Mouse (Mus musculus) forelimb bud, embryonic 11.5 days (tissue): ENCODE measurements around the gene Gm21885.

ENCODE experiments used
- DNase-seq: peaks from one replicate; pipeline ENCODE4 v3.0.0-alpha.2; 2012; ENCODE audit warnings: low read depth, low spot score

The Gm21885 gene

DNA sequence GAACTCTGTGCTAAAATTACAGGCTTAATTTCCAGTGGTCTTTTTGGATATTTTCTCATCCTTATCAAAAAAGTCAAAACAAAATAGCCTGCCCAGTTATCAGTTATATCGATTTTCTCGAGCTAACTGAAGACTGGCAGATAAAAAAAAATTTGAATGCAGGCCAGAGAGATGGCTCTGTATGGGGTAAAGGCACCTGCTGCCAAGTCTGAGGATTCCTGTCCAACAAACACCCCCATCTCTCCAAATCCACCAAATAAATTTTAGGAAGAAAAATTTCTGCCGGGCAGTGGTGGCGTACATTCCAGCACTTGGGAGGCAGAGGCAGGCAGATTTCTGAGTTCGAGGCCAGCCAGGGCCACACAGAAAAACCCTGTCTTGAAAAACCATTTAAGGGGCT, 36.4 kb downstream of the Gm21885 start:
- DNase-seq: no peak

GRCm38 (mm10) chr11:94320969-94321930, 39.6 kb downstream of the Gm21885 start:
- DNase-seq: no peak

- DNase-seq: peak; percentile 85
These were observed 40.3 kb downstream of the Gm21885 start, which contains the start of gene Luc7l3 for GRCm38 (mm10) chr11:94321931-94322400. Gene Luc7l3, minus strand, starts transcription at chr11:94321988.

- no peak for DNase-seq
These were observed 41.0 kb downstream of the Gm21885 start for GRCm38 (mm10) chr11:94322636-94323035.

- DNase-seq: no peak
These were observed 41.7 kb downstream of the Gm21885 start for GRCm38 (mm10) chr11:94323271-94323925.

DNA sequence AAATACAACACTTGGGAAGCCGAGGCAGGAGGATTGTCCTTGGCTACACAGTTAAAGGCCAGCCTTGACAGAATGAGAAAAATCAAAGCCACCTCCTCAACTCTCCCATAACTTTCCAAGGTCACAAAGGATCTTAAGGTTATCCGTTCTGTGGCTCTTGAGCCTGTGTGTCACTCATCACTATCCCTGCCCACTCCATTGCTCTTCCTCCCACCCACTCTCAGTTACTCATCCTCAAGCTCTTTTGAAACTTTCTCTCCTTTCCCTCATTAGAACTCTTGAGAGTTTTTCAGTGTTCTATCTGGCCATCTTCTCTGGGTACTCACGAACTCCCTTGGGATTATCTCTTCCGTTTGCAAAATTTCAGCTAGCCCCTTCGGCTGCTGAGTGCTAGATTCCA, 42.9 kb downstream of the Gm21885 start:
- no peak for DNase-seq

- DNase-seq: no peak
These were observed 45.3 kb downstream of the Gm21885 start for GRCm38 (mm10) chr11:94326961-94327411.

- DNase-seq: peak; percentile 94
These were observed 46.3 kb downstream of the Gm21885 start, which contains the start of gene Ankrd40 for GRCm38 (mm10) chr11:94327693-94328643. Gene Ankrd40, plus strand, starts transcription at chr11:94328001.

GRCm38 (mm10) chr11:94328644-94329025, 47.0 kb downstream of the Gm21885 start:
- DNase-seq: no peak

DNA sequence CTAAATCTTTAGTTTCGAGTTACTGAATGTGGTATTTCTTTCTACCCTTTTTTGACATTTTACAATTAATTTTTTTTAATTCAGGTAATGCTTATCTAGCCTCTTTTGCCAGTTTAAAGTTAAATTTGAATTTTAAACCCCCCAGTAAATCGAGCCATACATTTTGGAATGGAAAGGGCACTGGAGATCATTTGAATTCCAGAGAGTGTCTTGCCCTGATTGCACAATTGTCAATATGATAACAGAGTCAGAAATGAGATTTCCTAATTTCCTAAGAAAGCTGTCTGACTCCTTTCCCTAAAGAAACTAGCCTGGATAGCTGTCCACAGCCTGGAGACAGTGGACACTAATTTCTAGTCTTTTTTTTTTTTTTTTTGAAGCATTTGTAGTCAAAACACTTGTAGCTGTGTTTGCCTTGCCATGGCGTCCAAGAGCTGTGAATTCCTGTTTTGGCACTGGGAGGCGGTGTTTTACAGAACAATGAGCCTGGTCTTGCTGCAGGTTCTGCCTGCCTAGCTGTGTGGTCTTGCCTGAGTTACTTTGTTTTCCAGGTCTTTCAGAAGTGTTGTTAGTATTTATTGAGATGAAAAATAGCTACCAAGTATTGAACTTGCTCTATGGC, 47.7 kb downstream of the Gm21885 start:
- no peak for DNase-seq

- DNase-seq: no peak
These were observed 48.5 kb downstream of the Gm21885 start for GRCm38 (mm10) chr11:94330211-94330610.

GRCm38 (mm10) chr11:94332726-94333125, 51.1 kb downstream of the Gm21885 start:
- DNase-seq: no peak

GRCm38 (mm10) chr11:94334386-94334968, 52.8 kb downstream of the Gm21885 start:
- DNase-seq: no peak
